Mouse (Mus musculus) ovary, adult 18-20 months (tissue): ENCODE data around the gene Mthfd2l.
A peak's percentile ranks its signal among the peaks of the same experiment; 100 is the strongest.

Experiments used
- DNase-seq: peaks from one replicate; pipeline ENCODE4 v3.0.0; 2022; ENCODE audit warnings: low spot score, mixed read lengths

Mthfd2l gene

GRCm38 (mm10) chr5:90949499-90949898, 18.6 kb downstream of the Mthfd2l start:
- no peak for DNase-seq

- DNase-seq: no peak
These were observed 20.6 kb downstream of the Mthfd2l start for GRCm38 (mm10) chr5:90951475-90951874.

GRCm38 (mm10) chr5:90952731-90953481, 22.0 kb downstream of the Mthfd2l start:
- DNase-seq: no peak

- DNase-seq: no peak
These were observed 33.4 kb downstream of the Mthfd2l start for GRCm38 (mm10) chr5:90964316-90964715.

GRCm38 (mm10) chr5:90964764-90965163, 33.8 kb downstream of the Mthfd2l start:
- DNase-seq: no peak

GRCm38 (mm10) chr5:90965386-90965785, 34.5 kb downstream of the Mthfd2l start:
- DNase-seq: no peak

- DNase-seq: peak; percentile 43
These were observed 46.3 kb downstream of the Mthfd2l start for GRCm38 (mm10) chr5:90977244-90977643.

GRCm38 (mm10) chr5:90980297-90980696, 49.4 kb downstream of the Mthfd2l start:
- no peak for DNase-seq

GRCm38 (mm10) chr5:90987605-90988004, 56.7 kb downstream of the Mthfd2l start:
- no peak for DNase-seq

GRCm38 (mm10) chr5:90988149-90988548, 57.2 kb downstream of the Mthfd2l start:
- no peak for DNase-seq

- no peak for DNase-seq
These were observed 57.7 kb downstream of the Mthfd2l start for GRCm38 (mm10) chr5:90988592-90988991.

- no peak for DNase-seq
These were observed 69.0 kb downstream of the Mthfd2l start for GRCm38 (mm10) chr5:90999942-91000341.

- no peak for DNase-seq
These were observed 84.3 kb downstream of the Mthfd2l start for GRCm38 (mm10) chr5:91015216-91015615.

- DNase-seq: no peak
These were observed 92.2 kb downstream of the Mthfd2l start for GRCm38 (mm10) chr5:91023114-91023513.

GRCm38 (mm10) chr5:91027164-91027563, 96.2 kb downstream of the Mthfd2l start, which contains the start of gene Epgn:
TSS of gene Epgn (plus strand) at chr5:91027464.
- no peak for DNase-seq

GRCm38 (mm10) chr5:91027840-91028239, 96.9 kb downstream of the Mthfd2l start:
- no peak for DNase-seq

- no peak for DNase-seq
These were observed 99.7 kb downstream of the Mthfd2l start for GRCm38 (mm10) chr5:91030629-91031028.

GRCm38 (mm10) chr5:91035341-91035740, 104.4 kb downstream of the Mthfd2l start:
- DNase-seq: no peak

- DNase-seq: no peak
These were observed 105.7 kb downstream of the Mthfd2l start for GRCm38 (mm10) chr5:91036628-91037027.

- no peak for DNase-seq
These were observed 106.8 kb downstream of the Mthfd2l start for GRCm38 (mm10) chr5:91037756-91038155.

- DNase-seq: peak; percentile 33
These were observed 107.6 kb downstream of the Mthfd2l start for GRCm38 (mm10) chr5:91038547-91038946.

- no peak for DNase-seq
These were observed 108.0 kb downstream of the Mthfd2l start for GRCm38 (mm10) chr5:91038963-91039362.

- no peak for DNase-seq
These were observed 117.1 kb downstream of the Mthfd2l start for GRCm38 (mm10) chr5:91047987-91048386.

- no peak for DNase-seq
These were observed 117.5 kb downstream of the Mthfd2l start for GRCm38 (mm10) chr5:91048397-91048796.
